Mouse (Mus musculus) kidney, adult 11 months (tissue): Measurements from ENCODE around the gene Apof.

Experiments
- DNase-seq: peaks from one replicate; pipeline ENCODE4 v3.0.0; 2022

Gene Apof

DNA sequence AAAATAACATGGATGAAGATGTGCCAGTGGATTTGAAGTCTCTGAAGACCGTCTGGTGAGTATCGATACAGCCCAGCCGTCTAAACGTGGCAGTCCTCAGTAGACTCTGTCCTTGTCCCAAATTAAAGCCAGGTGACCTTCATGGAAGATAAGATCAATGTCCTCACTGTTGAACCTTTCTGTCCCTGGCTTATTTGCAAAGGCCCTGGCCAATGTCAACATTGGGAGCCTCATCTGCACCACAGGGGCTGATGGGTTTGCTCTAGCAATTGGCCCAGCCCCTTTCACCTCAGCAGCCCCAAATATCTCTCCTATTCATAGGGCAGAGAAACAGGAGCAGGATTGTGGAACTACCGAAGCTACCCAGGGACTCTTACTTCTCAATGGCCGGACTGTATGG is at the start of gene Apof:
TSS of gene Apof (plus strand) at position 301 of the 400 bp plus-strand sequence.
- no peak for DNase-seq

DNA sequence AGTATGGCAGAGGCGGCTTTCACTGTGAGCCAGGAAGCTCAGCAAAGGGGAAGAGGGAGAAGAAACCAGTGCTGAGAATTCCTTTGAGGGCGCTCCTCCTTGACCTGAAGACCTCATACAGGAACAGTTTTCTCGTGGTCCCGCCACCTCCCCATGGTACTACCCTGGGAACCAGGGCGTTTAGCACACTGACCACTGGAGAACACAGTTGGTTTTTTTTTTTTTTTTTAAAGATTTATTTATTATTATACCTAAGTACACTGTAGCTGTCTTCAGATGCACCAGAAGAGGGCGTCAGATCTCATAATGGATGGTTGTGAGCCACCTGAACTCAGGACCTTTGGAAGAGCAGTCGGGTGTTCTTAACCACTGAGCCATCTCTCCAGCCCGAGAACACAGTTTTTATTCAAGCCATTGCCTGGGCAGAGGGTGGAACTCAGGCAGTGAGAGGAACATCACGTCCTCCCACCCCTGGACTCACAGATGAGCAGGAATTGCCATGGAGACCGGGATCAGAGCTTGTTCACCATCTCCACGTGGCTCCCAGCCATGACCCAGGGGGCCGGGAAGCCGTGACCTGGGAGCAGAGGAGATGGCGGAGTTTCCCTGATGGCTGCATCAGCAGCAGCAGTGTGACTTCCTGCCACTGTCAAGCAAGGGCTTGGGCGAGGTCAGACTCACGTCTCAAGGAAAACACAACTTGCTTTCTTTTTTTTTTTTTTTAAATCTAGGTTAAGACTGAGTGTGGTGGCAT is 46.8 kb upstream of the Apof start:
- no peak for DNase-seq

- DNase-seq: no peak
Observed at GRCm38 (mm10) chr10:128225064-128225463, 43.4 kb upstream of the Apof start.

DNA sequence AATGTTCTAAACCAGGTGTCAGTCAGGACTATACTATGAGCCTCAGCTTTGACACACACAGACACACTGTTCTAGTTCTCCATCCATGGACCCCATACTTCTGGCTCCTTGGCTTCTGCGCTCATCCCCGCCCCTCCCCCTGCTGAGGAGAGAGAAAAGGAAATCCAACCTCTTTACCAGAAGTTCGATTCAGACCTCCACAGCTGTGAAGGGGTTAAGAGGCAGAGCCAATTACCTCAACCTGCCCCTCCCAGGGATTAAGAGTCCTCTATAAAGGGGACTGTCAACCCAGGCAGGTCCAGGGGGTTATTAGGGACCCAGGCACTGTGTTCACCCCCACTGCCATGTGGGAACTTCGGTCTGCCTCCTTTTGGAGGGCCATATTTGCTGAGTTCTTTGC is 42.9 kb upstream of the Apof start, which contains the start of gene Mip:
TSS of gene Mip (plus strand) at position 301 of the 400 bp plus-strand sequence.
- no peak for DNase-seq

GRCm38 (mm10) chr10:128227592-128227991 is 40.9 kb upstream of the Apof start:
- DNase-seq: no peak

DNA sequence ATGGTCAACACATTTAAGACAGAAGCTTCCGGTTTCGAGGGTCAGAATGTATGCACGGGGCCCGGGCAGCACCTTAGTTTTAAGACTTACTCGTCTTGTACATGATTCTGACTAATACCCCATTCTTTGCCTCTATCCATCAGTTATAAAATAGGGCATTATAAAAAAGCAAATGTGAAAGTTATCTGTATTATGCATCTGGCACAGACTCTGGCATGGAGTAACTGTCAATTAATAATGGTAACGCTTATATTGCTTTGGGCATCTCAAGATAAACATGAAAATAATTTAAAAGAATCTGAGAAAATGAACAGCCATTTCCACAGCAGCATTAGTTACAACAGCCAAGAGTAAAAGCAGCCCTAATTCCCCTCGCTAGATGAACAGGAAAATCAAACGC is 40.5 kb upstream of the Apof start:
- DNase-seq: no peak

GRCm38 (mm10) chr10:128230582-128230981 is 37.9 kb upstream of the Apof start:
- DNase-seq: no peak

DNA sequence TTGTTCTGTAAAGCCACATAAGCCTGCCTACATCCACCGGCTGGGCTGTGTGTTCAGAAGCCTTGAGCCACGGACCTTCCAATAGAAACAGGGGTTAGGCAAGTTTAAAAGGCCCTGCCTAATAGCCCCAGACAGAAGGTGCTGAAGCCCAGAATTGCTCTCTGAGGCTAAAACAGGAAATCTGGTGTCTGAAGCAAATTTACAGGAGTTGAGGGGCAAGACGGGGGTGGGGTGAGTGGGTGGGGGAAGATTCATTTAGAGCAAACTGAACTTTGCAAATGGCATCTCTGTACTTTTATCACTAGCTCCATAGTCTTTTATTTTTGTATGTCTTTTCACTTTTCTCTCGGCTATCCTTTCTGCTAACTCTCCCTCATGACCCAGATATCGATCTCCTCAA is 37.3 kb upstream of the Apof start:
- no peak for DNase-seq

GRCm38 (mm10) chr10:128231697-128232419 is 36.6 kb upstream of the Apof start, which contains the start of gene Timeless:
TSS of gene Timeless (plus strand) at chr10:128232065.
- DNase-seq: peak; percentile 78

DNA sequence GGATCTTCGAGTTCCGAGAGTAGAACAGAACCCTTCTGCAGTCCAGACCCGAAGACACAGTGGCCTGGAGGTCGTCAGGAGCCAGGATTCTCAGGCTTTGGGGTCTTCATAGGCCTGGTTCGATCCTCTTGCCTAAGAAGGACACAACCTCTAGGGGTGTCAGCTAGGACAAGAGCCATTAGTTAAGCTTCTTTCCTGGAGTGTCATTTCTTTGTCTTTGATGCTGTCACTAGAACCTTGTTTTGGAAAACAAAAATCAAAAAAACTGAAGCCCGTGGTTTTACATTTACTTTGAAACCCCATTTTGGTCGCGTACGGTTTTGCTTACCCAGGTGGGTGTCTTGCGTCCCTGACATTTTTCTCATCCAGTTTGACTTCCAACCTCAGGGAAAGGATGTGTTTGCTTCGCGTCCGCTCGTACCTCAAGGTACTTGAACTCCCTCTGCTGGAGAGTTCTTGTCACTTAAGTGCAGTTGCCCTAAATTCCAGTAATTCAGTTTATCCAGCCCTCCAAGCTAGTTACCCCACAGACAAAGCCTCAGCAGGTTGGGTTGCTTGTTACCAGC is 36.0 kb upstream of the Apof start:
- DNase-seq: peak; percentile 59

DNA sequence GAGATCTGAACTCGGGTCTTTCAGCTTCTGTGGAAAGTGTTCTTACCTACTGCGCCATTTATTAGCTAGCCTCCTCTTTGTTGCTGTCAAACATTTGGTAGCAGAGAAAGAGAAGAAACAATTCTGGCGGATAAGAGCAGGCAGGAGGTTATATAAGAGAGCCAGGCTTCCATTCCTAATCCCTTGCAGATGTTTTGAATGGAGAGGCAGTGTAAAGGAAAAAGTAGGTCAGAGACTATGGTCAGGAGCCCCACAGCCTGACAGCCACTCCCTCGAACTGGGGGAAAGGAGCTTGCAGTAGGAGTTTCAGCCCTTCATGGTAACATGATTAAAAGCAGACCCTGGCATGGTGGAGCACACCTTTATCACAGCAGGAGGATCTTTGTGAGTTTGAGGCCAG is 32.1 kb upstream of the Apof start:
- DNase-seq: no peak

DNA sequence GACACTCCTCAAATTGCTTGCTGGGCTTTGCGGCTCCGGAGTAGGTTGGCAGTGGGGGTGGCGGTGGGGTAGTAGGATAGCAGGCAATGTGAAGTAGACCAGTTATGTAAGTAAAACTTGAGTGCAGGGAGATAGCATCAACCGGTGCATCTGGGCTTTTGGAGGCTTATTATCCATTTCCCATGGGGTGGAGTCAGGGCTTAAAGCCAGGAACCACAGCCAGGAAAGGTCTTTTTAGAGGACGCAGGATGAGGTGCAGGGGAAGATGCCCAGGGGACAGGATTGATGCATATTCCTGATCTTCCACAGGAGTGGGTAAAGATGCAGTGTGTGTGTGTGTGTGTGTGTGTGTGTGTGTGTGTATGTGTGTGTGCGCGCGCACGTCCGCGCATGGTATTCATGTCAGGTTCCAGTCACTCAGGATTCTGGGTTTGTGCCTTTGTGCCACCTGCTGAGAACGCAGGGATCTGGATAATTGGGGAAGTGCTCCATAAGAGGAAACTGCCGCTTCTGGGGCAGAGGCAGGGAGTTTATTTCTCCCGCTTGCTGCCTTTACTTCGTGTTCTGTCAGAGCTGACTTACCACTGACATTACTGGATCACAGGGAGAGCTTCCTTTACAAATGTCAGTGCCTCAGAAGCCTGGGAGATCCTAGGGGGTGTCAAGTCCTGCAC is 30.5 kb upstream of the Apof start:
- no peak for DNase-seq

DNA sequence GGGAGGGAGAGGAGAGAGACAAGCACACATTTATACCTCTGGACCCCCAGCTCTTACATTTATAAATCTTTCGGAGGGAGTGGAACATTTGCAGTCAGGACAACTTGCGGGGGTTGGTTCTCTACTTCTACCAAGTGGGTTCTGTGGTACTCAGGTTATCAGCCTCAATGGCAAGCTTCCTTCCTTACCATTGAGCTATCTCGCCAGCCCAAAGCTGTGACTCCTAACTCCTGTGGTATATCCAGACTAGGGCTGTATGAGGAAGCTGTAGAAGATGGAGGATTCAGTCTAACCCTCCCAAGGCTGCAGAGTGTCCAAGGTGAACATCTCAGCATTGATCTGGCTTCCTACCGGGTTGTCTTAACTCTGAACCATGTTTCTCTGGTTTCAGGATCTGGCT is 29.3 kb upstream of the Apof start:
- no peak for DNase-seq

GRCm38 (mm10) chr10:128240131-128240530 is 28.3 kb upstream of the Apof start:
- no peak for DNase-seq

DNA sequence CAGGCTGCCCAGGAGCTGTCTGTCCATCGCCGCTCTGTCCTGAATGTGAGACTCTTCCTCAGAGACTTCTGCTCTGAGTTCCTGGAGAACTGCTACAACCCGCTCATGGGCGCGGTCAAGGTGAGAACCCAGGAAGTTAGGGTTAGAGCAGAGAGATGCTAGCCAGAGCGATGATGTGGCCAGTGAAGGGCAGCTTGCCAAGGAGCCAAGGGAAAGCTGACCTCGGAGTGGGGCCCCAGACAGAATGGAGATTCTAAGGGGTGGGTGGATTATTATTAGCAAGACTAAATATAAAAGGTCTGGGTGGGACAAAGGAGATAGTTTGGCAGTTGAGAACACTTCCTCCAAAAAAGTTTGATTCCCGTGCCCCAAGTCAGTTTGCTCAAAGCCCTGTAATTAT is 25.2 kb upstream of the Apof start:
- DNase-seq: no peak

- no peak for DNase-seq
Observed at GRCm38 (mm10) chr10:128244121-128244520, 24.4 kb upstream of the Apof start.

DNA sequence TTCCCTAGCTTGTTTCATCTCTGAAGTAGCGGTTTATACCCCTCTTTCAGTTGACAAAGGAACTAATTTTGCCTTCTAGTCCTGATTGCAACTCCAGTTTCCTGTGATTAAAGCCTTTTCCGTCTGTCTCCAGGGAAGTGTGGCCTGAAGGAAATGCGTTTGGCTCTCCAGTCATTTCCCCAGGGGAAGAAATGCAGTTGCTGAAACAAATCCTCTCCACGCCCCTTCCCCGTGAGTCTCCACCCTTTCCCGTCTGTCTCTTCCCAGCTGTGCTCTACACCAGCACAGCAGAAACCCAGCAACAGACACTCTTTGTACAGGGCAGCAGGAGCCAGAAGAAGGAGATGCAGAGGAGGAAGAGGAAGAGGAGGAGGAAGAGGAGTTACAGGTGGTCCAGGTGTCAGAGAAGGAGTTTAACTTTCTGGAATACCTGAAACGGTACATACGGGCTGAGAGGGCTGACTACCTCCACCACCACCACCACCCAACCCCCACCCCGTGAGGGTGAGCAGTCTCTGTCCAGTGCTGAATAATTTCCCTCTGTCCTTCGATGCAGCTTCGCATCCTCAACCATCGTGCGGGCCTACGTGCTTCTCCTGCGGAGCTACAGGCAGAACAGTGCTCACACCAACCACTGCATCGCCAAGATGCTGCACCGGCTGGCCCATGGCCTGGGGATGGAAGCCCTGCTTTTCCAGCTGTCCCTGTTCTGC is 21.3 kb upstream of the Apof start:
- DNase-seq: peak; percentile 57

- DNase-seq: no peak
Observed at GRCm38 (mm10) chr10:128250565-128250964, 17.9 kb upstream of the Apof start.

DNA sequence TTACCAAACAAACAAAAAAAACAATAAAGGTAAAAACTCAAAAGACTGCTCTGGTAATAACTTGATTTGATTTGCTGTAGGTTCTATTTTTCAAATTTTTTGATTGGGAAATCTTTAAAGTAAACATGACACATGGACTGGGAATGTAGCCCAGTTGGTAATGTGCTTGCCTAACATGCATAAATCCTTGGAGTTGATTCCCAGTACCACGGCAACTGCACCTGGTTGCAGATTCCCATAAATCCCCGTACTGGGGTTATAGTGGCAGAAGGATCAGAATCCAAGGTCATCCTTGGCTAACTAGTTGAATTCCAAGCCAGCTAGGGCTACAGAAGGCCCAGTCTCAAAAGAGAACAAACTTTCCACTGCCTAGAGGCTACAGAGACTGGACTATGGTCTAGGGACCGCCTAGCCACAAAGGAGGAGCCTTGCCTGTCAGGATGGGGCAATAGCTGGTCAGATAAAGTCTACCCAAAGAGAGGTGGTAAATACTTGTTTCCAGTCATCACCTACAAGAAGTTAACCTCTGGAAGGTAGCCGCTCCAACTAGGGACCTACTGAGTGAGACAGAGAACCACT is 14.7 kb upstream of the Apof start, which contains the start of gene Apon:
TSS of gene Apon (plus strand) at position 420 of the 579 bp plus-strand sequence.
- DNase-seq: no peak

DNA sequence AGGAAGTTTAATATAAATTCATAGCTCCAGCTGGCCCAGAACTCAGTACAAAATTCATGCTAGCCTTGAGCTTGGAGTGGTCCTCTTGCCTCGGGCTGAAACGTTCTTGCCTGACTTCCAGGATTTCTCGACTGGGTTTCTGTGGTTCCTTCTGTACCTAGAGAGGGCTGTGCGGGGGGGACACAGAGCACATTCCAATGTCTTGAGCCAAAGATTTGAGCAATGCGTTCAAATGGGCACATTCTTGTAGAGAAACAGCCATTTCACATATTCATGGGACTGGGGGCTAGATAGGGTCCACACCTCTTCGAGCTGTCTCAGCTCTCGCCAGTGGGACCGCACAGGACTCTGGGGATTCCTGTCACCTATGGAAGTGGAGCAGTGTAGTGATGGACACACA is 12.5 kb upstream of the Apof start:
- no peak for DNase-seq

- no peak for DNase-seq
Observed at GRCm38 (mm10) chr10:128256328-128256727, 12.1 kb upstream of the Apof start.

GRCm38 (mm10) chr10:128258953-128259352 is 9.5 kb upstream of the Apof start:
- DNase-seq: no peak
